Mouse (Mus musculus): ENCODE data around the gene Pfdn4. TPM values are rescaled to one million over a fixed set of nuclear protein-coding genes. Genes with fewer than 3 reads are reported as not detected.

Pfdn4 gene
- polyA plus RNA-seq, 1 experiment from 2014 or later = 61.3 TPM

DNA sequence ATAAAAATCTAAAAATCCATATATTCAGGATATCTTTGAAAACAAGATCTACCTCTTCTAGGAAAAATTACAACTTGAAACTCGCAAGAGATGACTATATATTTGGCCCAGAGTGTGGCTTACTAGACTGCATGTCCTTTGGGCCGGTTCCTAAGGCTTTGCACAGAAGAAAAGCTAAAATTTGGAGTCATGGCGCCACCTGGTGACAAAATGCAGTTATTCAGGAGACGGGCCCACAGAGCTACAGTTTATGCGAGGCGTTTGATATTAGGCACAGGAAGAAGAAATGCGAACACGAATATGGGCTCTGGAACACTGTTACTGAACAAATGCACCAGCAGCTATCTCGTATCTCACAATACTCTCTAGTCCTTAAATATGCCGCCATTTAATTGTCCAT lies 11.5 kb downstream of the Pfdn4 start:
- H3K4me1 ChIP-seq (ENCODE audit: control insufficient read depth, insufficient read depth, low read length) = peaks cover 8% of the 10 kb centered on the region
- H3K4me3 ChIP-seq (ENCODE audit: low read depth, low read length) = no peak overlapping the region
- no peak overlapping the region for H3K4me2 ChIP-seq
- H3K9me3 ChIP-seq (replicated peaks; ENCODE audit: control insufficient read depth, low read length) = no peaks in the 10 kb centered on the region
- H3K9ac ChIP-seq (ENCODE audit: low read depth, low read length) = no peak overlapping the region
- H3K36me3 ChIP-seq (ENCODE audit: control insufficient read depth, insufficient read depth, low read length) = no peaks in the 10 kb centered on the region
- H3K27ac ChIP-seq (ENCODE audit: low read depth, low read length) = no peak overlapping the region
- H3K27me3 ChIP-seq (ENCODE audit: control insufficient read depth, insufficient read depth, low read length) = peaks cover 38% of the 10 kb centered on the region
- no peak for ATAC-seq (replicated peaks; ENCODE audit: insufficient number of reproducible peaks, low FRiP score, low TSS enrichment)
- 6% methylated on average over 10 of the region's 10 CpGs for WGBS (ENCODE audit: insufficient replicate concordance)

- 3% methylated on average over 12 of the region's 12 CpGs for WGBS (ENCODE audit: insufficient replicate concordance)
- no peaks in the 10 kb centered on the region for H3K9me3 ChIP-seq (replicated peaks; ENCODE audit: control insufficient read depth, low read length)
- peak overlapping the region; percentile 66 for H3K4me2 ChIP-seq
- ATAC-seq (replicated peaks; ENCODE audit: insufficient number of reproducible peaks, low FRiP score, low TSS enrichment) = no peak
- no peak overlapping the region for H3K9ac ChIP-seq (ENCODE audit: low read depth, low read length)
- peaks cover 16% of the 10 kb centered on the region for H3K4me1 ChIP-seq (ENCODE audit: control insufficient read depth, insufficient read depth, low read length)
- no peaks in the 10 kb centered on the region for H3K36me3 ChIP-seq (ENCODE audit: control insufficient read depth, insufficient read depth, low read length)
- H3K27ac ChIP-seq (ENCODE audit: low read depth, low read length) = no peak overlapping the region
- peak overlapping the region; percentile 36 for H3K4me3 ChIP-seq (ENCODE audit: low read depth, low read length)
- peaks cover 30% of the 10 kb centered on the region for H3K27me3 ChIP-seq (ENCODE audit: control insufficient read depth, insufficient read depth, low read length)
Observed at GRCm38 (mm10) chr2:170508821-170509220, 12.6 kb downstream of the Pfdn4 start.

DNA sequence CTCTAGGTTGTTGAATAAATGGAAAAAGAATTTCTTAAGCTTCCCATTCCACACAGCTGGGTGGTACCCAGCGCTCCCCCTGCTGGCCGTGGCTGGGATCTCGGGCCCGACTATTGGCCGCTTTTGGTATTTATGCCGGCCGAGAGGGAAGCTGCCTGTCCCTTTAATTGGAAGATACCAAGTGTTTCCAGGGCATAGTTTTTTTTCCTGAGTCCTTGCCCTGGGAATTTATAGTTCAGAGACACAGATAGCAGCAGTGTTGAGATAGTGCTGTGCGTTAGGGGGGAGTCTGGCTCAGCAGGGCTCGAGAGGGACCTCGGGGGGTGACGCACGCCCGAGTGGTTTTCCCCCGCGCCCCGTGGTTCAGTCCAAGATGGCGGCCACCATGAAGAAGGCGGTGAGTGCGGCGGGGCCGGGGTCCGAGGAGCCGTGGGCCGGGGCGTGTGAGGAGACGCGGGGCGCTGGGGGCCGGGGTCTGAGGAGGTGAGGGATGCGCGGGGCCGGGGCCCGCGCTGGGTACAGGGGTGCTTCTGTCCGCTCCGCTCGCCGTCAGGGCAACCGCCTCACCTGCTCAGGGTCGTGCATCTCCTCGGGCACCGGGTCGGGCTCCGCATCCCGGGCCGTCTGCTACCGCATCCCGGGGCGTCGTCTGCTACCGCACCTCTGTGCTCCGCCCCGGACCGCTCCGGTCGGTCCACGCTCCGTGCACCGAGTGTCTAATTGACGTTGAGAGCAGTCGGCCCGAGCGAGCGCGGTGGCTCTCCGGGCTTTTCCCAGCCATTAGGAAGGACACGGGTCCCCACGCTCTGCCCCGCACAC lies 15.1 kb downstream of the Pfdn4 start:
- WGBS (ENCODE audit: insufficient replicate concordance) = under 1% methylated on average over 53 of the region's 69 CpGs
- Histone ChIP-seq H3K4me2 (peak overlapping the region; percentile 85), H3K9ac (ENCODE audit: low read depth, low read length) (peak overlapping the region; percentile 90), H3K27me3 (ENCODE audit: control insufficient read depth, insufficient read depth, low read length) (peaks cover 15% of the 10 kb centered on the region), H3K9me3 (replicated peaks; ENCODE audit: control insufficient read depth, low read length) (no peaks in the 10 kb centered on the region), H3K4me3 (ENCODE audit: low read depth, low read length) (peak overlapping the region; percentile 65), H3K36me3 (ENCODE audit: control insufficient read depth, insufficient read depth, low read length) (peaks cover 3% of the 10 kb centered on the region; the same call in 1 of the 2 replicates), H3K27ac (ENCODE audit: low read depth, low read length) (peak overlapping the region; percentile 76), H3K4me1 (ENCODE audit: control insufficient read depth, insufficient read depth, low read length) (peaks cover 16% of the 10 kb centered on the region)
- peak; percentile 77 for ATAC-seq (replicated peaks; ENCODE audit: insufficient number of reproducible peaks, low FRiP score, low TSS enrichment)

DNA sequence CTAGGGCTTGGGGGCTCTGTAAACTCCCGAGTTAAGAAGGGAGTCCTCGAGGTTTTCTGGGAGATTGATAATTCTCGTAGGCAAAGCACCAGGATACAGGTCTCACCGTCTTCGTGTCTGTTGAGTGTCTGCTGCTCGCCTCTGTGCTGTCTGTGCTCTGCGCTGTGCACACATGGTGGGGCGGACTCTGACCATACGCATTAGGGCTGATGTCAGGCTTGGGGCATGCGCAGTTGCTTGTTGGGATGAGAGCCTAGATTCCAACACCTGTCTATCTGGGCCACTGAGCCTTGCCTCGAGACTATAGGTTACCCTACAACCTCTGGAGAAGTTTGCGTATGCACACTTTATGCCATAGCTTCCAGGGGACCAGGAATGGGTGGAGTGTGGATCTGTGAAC lies 17.5 kb downstream of the Pfdn4 start:
- WGBS (ENCODE audit: insufficient replicate concordance) = 84% methylated on average over 12 of the region's 12 CpGs
- H3K4me2 ChIP-seq = no peak overlapping the region
- H3K27ac ChIP-seq (ENCODE audit: low read depth, low read length) = no peak overlapping the region
- no peaks in the 10 kb centered on the region for H3K9me3 ChIP-seq (replicated peaks; ENCODE audit: control insufficient read depth, low read length)
- no peak overlapping the region for H3K9ac ChIP-seq (ENCODE audit: low read depth, low read length)
- H3K4me1 ChIP-seq (ENCODE audit: control insufficient read depth, insufficient read depth, low read length) = peaks cover 16% of the 10 kb centered on the region
- peaks cover 5% of the 10 kb centered on the region for H3K36me3 ChIP-seq (ENCODE audit: control insufficient read depth, insufficient read depth, low read length)
- ATAC-seq (replicated peaks; ENCODE audit: insufficient number of reproducible peaks, low FRiP score, low TSS enrichment) = no peak
- no peaks in the 10 kb centered on the region for H3K27me3 ChIP-seq (ENCODE audit: control insufficient read depth, insufficient read depth, low read length)
- H3K4me3 ChIP-seq (ENCODE audit: low read depth, low read length) = no peak overlapping the region

DNA sequence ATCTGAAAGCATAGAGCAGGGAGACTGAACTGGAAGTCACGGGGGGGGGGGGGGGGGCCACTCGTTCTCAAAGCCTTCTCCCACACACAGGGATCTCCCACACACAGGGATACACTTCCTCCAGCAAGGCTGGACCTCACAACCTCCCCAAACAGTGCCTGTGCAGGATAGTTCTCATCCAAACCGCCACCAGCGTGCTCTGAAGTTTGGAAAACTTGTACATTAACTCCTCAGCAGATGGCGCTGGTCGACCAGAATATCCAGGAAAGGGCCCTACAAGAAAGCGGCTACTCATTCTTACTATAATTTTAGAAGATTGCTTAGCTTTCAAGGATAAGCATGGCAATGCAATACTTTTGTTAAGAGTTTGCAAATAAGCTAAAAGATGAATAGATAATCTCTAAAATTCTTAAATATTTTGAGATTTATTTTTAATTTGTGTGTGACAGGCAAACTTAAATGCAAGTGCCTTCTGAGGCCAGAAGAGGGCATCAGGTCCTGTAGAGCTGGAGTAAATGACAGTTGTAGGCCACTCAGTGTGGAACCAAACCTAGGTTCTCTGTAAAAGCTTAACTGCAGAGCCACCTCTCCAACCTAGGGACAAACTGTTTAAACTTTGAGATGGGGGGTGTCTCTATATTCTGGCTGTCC lies 24.2 kb downstream of the Pfdn4 start:
- Histone ChIP-seq H3K4me3 (ENCODE audit: low read depth, low read length) (no peak overlapping the region), H3K36me3 (ENCODE audit: control insufficient read depth, insufficient read depth, low read length) (peaks cover 5% of the 10 kb centered on the region; the same call in 1 of the 2 replicates), H3K27ac (ENCODE audit: low read depth, low read length) (no peak overlapping the region), H3K9me3 (replicated peaks; ENCODE audit: control insufficient read depth, low read length) (no peaks in the 10 kb centered on the region), H3K4me1 (ENCODE audit: control insufficient read depth, insufficient read depth, low read length) (no peaks in the 10 kb centered on the region), H3K4me2 (no peak overlapping the region), H3K27me3 (ENCODE audit: control insufficient read depth, insufficient read depth, low read length) (no peaks in the 10 kb centered on the region), H3K9ac (ENCODE audit: low read depth, low read length) (no peak overlapping the region)
- WGBS (ENCODE audit: insufficient replicate concordance) = 5% methylated on average over 7 of the region's 7 CpGs
- no peak for ATAC-seq (replicated peaks; ENCODE audit: insufficient number of reproducible peaks, low FRiP score, low TSS enrichment)

DNA sequence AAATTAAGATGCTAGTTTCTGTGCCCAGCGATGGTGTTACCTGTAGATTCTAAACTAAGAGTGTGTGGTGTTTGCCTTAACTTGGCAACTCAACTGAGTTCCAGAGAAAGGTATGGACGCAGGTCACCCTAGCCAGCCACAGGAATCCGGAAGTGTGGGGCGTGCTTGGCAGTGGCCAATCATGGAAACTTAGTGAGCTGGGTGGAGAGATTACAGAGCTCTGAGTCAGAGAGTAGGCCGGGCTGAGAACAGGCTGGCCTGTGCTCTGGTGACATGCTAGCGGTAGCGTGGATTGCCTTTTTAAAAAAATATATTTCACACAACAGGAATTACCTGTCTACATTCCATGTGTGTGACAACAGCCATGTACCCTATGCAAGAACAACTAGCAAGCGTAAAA lies 30.3 kb downstream of the Pfdn4 start:
- Histone ChIP-seq H3K36me3 (ENCODE audit: control insufficient read depth, insufficient read depth, low read length) (no peaks in the 10 kb centered on the region), H3K27ac (ENCODE audit: low read depth, low read length) (no peak overlapping the region), H3K9ac (ENCODE audit: low read depth, low read length) (no peak overlapping the region), H3K4me2 (no peak overlapping the region), H3K4me1 (ENCODE audit: control insufficient read depth, insufficient read depth, low read length) (no peaks in the 10 kb centered on the region), H3K9me3 (replicated peaks; ENCODE audit: control insufficient read depth, low read length) (no peaks in the 10 kb centered on the region), H3K4me3 (ENCODE audit: low read depth, low read length) (no peak overlapping the region), H3K27me3 (ENCODE audit: control insufficient read depth, insufficient read depth, low read length) (no peaks in the 10 kb centered on the region)
- 72% methylated on average over 8 of the region's 8 CpGs for WGBS (ENCODE audit: insufficient replicate concordance)
- no peak for ATAC-seq (replicated peaks; ENCODE audit: insufficient number of reproducible peaks, low FRiP score, low TSS enrichment)

DNA sequence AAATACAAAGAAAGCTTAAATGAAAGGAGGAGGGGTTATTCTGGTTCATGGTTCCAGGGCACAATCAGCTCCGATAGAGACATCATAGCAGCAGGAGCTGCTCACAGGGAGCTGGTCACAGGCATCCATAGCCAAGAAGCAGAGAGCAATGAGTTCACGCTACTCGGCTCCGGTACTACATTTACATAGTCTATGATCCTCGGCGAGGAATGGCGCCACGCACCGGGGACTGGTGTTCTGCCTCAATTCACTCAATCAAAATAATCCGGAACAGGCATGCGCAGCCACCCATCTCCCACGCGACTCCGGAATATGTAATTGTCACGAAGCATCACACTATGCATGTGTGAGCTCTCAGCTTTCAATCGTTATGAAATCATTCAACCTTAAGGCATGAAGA lies 31.8 kb downstream of the Pfdn4 start:
- Histone ChIP-seq H3K36me3 (ENCODE audit: control insufficient read depth, insufficient read depth, low read length) (no peaks in the 10 kb centered on the region), H3K27ac (ENCODE audit: low read depth, low read length) (no peak overlapping the region), H3K9ac (ENCODE audit: low read depth, low read length) (no peak overlapping the region), H3K4me1 (ENCODE audit: control insufficient read depth, insufficient read depth, low read length) (no peaks in the 10 kb centered on the region), H3K27me3 (ENCODE audit: control insufficient read depth, insufficient read depth, low read length) (0 out of 2 replicates have a peak, but pooled peaks cover 2% of the 10 kb centered on the region), H3K9me3 (replicated peaks; ENCODE audit: control insufficient read depth, low read length) (no peaks in the 10 kb centered on the region), H3K4me3 (ENCODE audit: low read depth, low read length) (no peak overlapping the region), H3K4me2 (no peak overlapping the region)
- no peak for ATAC-seq (replicated peaks; ENCODE audit: insufficient number of reproducible peaks, low FRiP score, low TSS enrichment)
- WGBS (ENCODE audit: insufficient replicate concordance) = 91% methylated on average over 16 of the region's 16 CpGs

- ATAC-seq (replicated peaks; ENCODE audit: insufficient number of reproducible peaks, low FRiP score, low TSS enrichment) = no peak
- H3K36me3 ChIP-seq (ENCODE audit: control insufficient read depth, insufficient read depth, low read length) = no peaks in the 10 kb centered on the region
- H3K27ac ChIP-seq (ENCODE audit: low read depth, low read length) = no peak overlapping the region
- H3K4me2 ChIP-seq = no peak overlapping the region
- WGBS (ENCODE audit: insufficient replicate concordance) = 82% methylated on average over 7 of the region's 7 CpGs
- no peak overlapping the region for H3K4me3 ChIP-seq (ENCODE audit: low read depth, low read length)
- H3K27me3 ChIP-seq (ENCODE audit: control insufficient read depth, insufficient read depth, low read length) = 0 out of 2 replicates have a peak, but pooled peaks cover 2% of the 10 kb centered on the region
- H3K9me3 ChIP-seq (replicated peaks; ENCODE audit: control insufficient read depth, low read length) = no peaks in the 10 kb centered on the region
- no peak overlapping the region for H3K9ac ChIP-seq (ENCODE audit: low read depth, low read length)
- H3K4me1 ChIP-seq (ENCODE audit: control insufficient read depth, insufficient read depth, low read length) = no peaks in the 10 kb centered on the region
Observed at GRCm38 (mm10) chr2:170529766-170530165, 33.5 kb downstream of the Pfdn4 start.
